Mouse (Mus musculus) forebrain, embryonic 12.5 days (tissue): Measurements from ENCODE around the gene 1600002K03Rik. TPM values are rescaled to one million over a fixed set of nuclear protein-coding genes. Genes with fewer than 3 reads are reported as not detected.

Experiments
- ATAC-seq: fragments of 200-750 bp; cut with Nextera tagmentation; 2 replicates; pipeline ENCODE4 v1.8.0; 2017; ENCODE audit warnings: moderate TSS enrichment; ENCODE audit not compliant: low FRiP score
- H3K27ac ChIP-seq: fragments of 300-500 bp; sonication (generic); 2 replicates; pipeline ENCODE4 v1.5.1; 2016; ENCODE audit warnings: mild to moderate bottlenecking
- H3K27me3 ChIP-seq: fragments of 300-500 bp; sonication (generic); 2 replicates; pipeline ENCODE4 v1.6.1; 2016; ENCODE audit warnings: mild to moderate bottlenecking
- H3K36me3 ChIP-seq: fragments of 300-500 bp; sonication (generic); replicated peaks from 2 replicates; pipeline ENCODE4 v1.6.1; 2016; ENCODE audit warnings: mild to moderate bottlenecking
- H3K4me1 ChIP-seq: fragments of 300-500 bp; sonication (generic); 2 replicates; pipeline ENCODE4 v1.6.1; 2016
- H3K4me2 ChIP-seq: fragments of 300-500 bp; sonication (generic); 2 replicates; pipeline ENCODE4 v1.6.1; 2016; ENCODE audit warnings: mild to moderate bottlenecking, moderate library complexity
- H3K4me3 ChIP-seq: fragments of 300-500 bp; sonication (generic); replicated peaks from 2 replicates; pipeline ENCODE4 v1.5.1; 2016; ENCODE audit warnings: mild to moderate bottlenecking
- H3K9ac ChIP-seq: fragments of 300-500 bp; sonication (generic); 2 replicates; pipeline ENCODE4 v1.6.1; 2016; ENCODE audit warnings: mild to moderate bottlenecking
- H3K9me3 ChIP-seq: fragments of 300-500 bp; sonication (generic); 2 replicates; pipeline ENCODE4 v1.6.1; 2016
- WGBS: fragments of 180-500 bp; shearing (Covaris S2); methylation state at CpG from one replicate; pipeline ENCODE4 v1.1.7; 2016; 5-methylcytosine and 5-hydroxymethylcytosine counted together
- polyA plus RNA-seq: library from polyadenylated mRNA; unstranded; fragments of >200 nt; fragmentation: Nextera tagmentation; extraction: Ambion mirVana; gene quantifications from 2 replicates; pipeline ENCODE4 v1.2.1, GENCODE M21; 2016

1600002K03Rik gene
- polyA plus RNA-seq, 1 experiment from 2014 or later, result 11.1 TPM

- Histone ChIP-seq H3K27ac (peak overlapping the region; percentile 100), H3K27me3 (no peaks in the 10 kb centered on the region), H3K9ac (peak overlapping the region; percentile 100), H3K36me3 (peaks cover 61% of the 10 kb centered on the region), H3K4me3 (peak overlapping the region; percentile 97), H3K4me1 (peaks cover 66% of the 10 kb centered on the region), H3K9me3 (no peaks in the 10 kb centered on the region), H3K4me2 (peak overlapping the region; percentile 99)
- under 1% methylated on average over 46 of the region's 71 CpGs for WGBS
- ATAC-seq, result 0 out of 2 replicates have a peak, but pooled peaks have one; percentile 1
Measured at GRCm38 (mm10) chr10:80150226-80151210, 22.2 kb upstream of the 1600002K03Rik start.

DNA sequence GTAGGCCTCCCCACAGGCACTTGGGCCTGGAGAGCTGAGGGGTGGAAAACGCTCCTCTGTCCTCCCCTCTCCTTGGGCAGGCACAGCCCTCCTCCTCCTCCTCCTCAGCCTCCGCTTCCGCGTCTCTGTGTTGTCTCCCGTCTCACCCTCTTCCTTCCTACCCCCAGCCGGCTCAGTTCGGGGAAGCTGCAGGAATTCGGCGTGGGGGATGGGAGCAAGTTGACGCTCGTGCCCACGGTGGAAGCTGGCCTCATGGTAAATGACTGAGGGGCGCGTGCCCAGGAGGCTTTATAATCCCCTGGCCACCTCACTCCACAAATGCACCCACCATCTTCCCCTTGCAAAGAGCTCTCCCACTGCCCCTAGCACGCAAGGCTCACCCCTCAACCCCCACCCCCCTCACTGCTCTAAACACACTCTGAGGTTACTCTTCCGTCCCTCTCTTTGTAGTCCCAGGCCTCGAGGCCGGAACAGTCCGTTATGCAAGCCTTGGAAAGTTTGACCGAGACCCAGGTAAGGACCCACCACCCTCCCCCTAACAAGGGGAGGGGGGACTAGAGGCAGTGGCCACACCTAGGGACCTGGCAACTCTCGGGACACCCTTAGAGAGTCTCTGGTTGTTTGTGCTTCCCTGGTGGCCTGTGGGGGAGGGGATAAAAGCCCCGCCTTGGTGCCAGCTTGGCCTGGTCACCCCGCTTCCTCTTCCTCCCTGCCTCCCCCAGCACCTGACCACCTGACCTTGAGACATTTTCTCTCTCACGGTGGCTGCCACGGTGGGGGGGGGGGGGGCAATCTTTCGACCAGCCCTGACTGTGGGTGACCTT, 21.3 kb upstream of the 1600002K03Rik start:
- Histone ChIP-seq H3K4me1 (peaks cover 65% of the 10 kb centered on the region), H3K36me3 (peaks cover 62% of the 10 kb centered on the region), H3K4me2 (peak overlapping the region; percentile 99), H3K4me3 (peak overlapping the region; percentile 97), H3K9me3 (no peaks in the 10 kb centered on the region), H3K9ac (peak overlapping the region; percentile 100), H3K27me3 (no peaks in the 10 kb centered on the region), H3K27ac (peak overlapping the region; percentile 100)
- ATAC-seq, result no peak
- 1% methylated on average over 26 of the region's 26 CpGs for WGBS

DNA sequence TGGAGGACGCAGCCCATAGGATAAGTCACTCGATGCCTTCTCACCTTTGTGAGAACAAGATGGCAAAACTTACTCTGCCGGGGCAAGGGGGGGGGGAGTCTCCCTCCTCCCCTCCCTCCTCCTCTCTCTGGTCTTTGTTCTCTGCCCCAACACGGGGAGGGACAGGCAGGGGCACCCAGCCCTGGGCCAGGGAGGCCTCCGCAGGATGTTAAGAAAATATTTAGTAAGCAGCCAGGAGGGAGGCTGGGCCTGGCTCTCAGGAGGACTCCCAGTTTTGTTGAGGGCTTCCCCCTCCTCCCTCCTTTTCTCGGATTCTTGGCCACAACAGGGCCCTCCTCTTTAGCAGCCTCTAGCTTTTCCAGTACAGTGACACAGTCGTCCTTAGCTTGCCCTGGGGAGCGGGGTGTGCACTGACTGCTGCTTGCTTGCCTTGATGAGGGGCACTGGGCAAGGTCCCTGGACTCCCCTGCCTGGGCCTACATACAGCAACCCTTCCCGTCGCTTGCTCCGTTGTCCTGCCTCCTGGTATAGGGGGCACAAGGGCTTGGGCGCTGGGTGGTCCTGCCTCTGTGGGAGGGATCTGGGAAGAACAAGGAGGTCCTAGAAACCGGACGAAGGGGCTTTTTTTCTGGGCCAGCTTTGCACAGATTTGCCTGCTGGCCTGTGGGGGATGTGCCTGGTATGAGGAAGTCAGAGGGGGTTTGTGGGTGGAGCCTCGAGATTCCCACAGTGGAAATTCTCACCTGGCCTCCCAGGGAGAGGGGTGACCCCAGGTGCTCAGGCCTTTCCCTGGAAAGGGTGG, 20.5 kb upstream of the 1600002K03Rik start:
- Histone ChIP-seq H3K27me3 (no peaks in the 10 kb centered on the region), H3K4me3 (peak overlapping the region; percentile 97), H3K4me1 (peaks cover 66% of the 10 kb centered on the region), H3K36me3 (peaks cover 66% of the 10 kb centered on the region), H3K4me2 (peak overlapping the region; percentile 99), H3K9ac (peak overlapping the region; percentile 100), H3K9me3 (no peaks in the 10 kb centered on the region), H3K27ac (peak overlapping the region; percentile 100)
- ATAC-seq, result no peak
- WGBS, result 3% methylated on average over 14 of the region's 15 CpGs

DNA sequence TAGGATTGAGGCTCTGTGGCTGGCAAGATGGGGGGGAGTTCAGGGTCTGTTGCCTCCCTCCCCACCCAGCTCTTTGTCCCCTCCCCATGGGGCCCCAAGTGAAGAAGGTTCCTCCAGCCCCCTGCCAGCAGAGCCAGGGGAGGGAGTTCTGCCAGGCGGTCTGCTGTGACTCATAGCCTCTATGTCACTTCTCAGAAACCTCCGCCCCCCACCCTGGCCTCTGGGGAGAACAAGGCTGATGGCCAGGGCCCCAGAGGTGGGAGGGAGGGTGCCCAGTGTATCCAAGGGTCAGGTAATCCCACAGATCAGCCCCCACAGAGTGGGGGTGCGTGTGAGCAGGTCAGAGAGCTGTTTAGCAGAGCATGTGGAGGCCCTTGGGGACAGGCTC, 19.9 kb upstream of the 1600002K03Rik start:
- peaks cover 70% of the 10 kb centered on the region for H3K36me3 ChIP-seq
- H3K27ac ChIP-seq, result peak overlapping the region; percentile 100
- WGBS, result 40% methylated on average over 3 of the region's 3 CpGs
- H3K9me3 ChIP-seq, result no peaks in the 10 kb centered on the region
- peak overlapping the region; percentile 100 for H3K9ac ChIP-seq
- no peaks in the 10 kb centered on the region for H3K27me3 ChIP-seq
- H3K4me1 ChIP-seq, result peaks cover 65% of the 10 kb centered on the region
- ATAC-seq, result no peak
- peak overlapping the region; percentile 97 for H3K4me3 ChIP-seq
- H3K4me2 ChIP-seq, result peak overlapping the region; percentile 99

DNA sequence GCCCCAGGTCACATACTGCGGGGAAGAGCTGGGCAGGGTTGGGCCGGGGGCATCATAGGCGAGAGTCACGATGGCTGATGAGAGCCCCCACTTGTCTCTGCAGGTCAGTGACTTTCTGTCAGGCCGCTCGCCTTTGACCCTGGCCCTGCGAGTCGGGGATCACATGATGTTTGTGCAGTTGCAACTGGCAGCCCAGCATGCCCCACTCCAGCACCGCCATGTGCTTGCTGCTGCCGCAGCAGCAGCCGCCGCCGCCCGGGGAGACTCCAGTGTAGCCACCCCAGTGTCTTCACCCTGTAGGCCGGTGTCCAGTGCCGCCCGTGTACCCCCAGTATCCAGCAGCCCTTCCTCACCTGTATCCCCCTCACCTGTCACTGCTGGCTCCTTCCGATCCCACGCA, 19.0 kb upstream of the 1600002K03Rik start:
- Histone ChIP-seq H3K27me3 (no peaks in the 10 kb centered on the region), H3K4me2 (peak overlapping the region; percentile 99), H3K4me1 (peaks cover 71% of the 10 kb centered on the region), H3K9ac (peak overlapping the region; percentile 100), H3K4me3 (peak overlapping the region; percentile 97), H3K9me3 (no peaks in the 10 kb centered on the region), H3K36me3 (peaks cover 73% of the 10 kb centered on the region), H3K27ac (peak overlapping the region; percentile 100; the same call in 1 of the 2 replicates)
- no peak for ATAC-seq
- WGBS, result 93% methylated on average over 19 of the region's 19 CpGs

GRCm38 (mm10) chr10:80154384-80154783, 18.4 kb upstream of the 1600002K03Rik start:
- no peaks in the 10 kb centered on the region for H3K9me3 ChIP-seq
- H3K4me3 ChIP-seq, result peak overlapping the region; percentile 97
- H3K4me1 ChIP-seq, result peaks cover 78% of the 10 kb centered on the region
- H3K9ac ChIP-seq, result peak overlapping the region; percentile 100; the same call in 1 of the 2 replicates
- 0 out of 2 replicates have a peak overlapping the region, but pooled peaks have one; percentile 6 for H3K27ac ChIP-seq
- 87% methylated on average over 7 of the region's 7 CpGs for WGBS
- H3K27me3 ChIP-seq, result no peaks in the 10 kb centered on the region
- H3K36me3 ChIP-seq, result peaks cover 73% of the 10 kb centered on the region
- no peak overlapping the region; the same call in 1 of the 2 replicates for H3K4me2 ChIP-seq
- ATAC-seq, result no peak

- 0 out of 2 replicates have a peak overlapping the region, but pooled peaks have one; percentile 10 for H3K4me3 ChIP-seq
- no peak overlapping the region for H3K4me2 ChIP-seq
- H3K9ac ChIP-seq, result peak overlapping the region; percentile 25; the same call in 1 of the 2 replicates
- H3K36me3 ChIP-seq, result peaks cover 68% of the 10 kb centered on the region
- WGBS, result 52% methylated on average over 1 of the region's 1 CpGs
- ATAC-seq, result no peak
- H3K4me1 ChIP-seq, result peaks cover 85% of the 10 kb centered on the region
- peak overlapping the region; percentile 56; the same call in 1 of the 2 replicates for H3K27ac ChIP-seq
- H3K9me3 ChIP-seq, result no peaks in the 10 kb centered on the region
- H3K27me3 ChIP-seq, result no peaks in the 10 kb centered on the region
Measured at GRCm38 (mm10) chr10:80155277-80155676, 17.5 kb upstream of the 1600002K03Rik start.

GRCm38 (mm10) chr10:80156002-80156751, 16.6 kb upstream of the 1600002K03Rik start:
- no peak for ATAC-seq
- Histone ChIP-seq H3K4me3 (no peak overlapping the region), H3K27ac (peak overlapping the region; percentile 61), H3K27me3 (no peaks in the 10 kb centered on the region), H3K9ac (no peak overlapping the region), H3K36me3 (peaks cover 67% of the 10 kb centered on the region), H3K4me1 (peaks cover 94% of the 10 kb centered on the region), H3K4me2 (no peak overlapping the region), H3K9me3 (no peaks in the 10 kb centered on the region)
- WGBS, result 85% methylated on average over 29 of the region's 29 CpGs

- H3K9ac ChIP-seq, result peak overlapping the region; percentile 3; the same call in 1 of the 2 replicates
- 64% methylated on average over 7 of the region's 7 CpGs for WGBS
- no peaks in the 10 kb centered on the region for H3K9me3 ChIP-seq
- H3K27me3 ChIP-seq, result no peaks in the 10 kb centered on the region
- no peak overlapping the region for H3K4me3 ChIP-seq
- H3K27ac ChIP-seq, result peak overlapping the region; percentile 61
- H3K4me1 ChIP-seq, result peaks cover 96% of the 10 kb centered on the region
- ATAC-seq, result no peak
- no peak overlapping the region for H3K4me2 ChIP-seq
- H3K36me3 ChIP-seq, result peaks cover 62% of the 10 kb centered on the region
Measured at GRCm38 (mm10) chr10:80156752-80157053, 16.0 kb upstream of the 1600002K03Rik start.

GRCm38 (mm10) chr10:80157141-80157929, 15.4 kb upstream of the 1600002K03Rik start:
- peaks cover 95% of the 10 kb centered on the region for H3K4me1 ChIP-seq
- H3K27me3 ChIP-seq, result no peaks in the 10 kb centered on the region
- peaks cover 56% of the 10 kb centered on the region for H3K36me3 ChIP-seq
- no peaks in the 10 kb centered on the region for H3K9me3 ChIP-seq
- 62% methylated on average over 15 of the region's 15 CpGs for WGBS
- peak overlapping the region; percentile 61 for H3K27ac ChIP-seq
- ATAC-seq, result no peak
- no peak overlapping the region for H3K4me3 ChIP-seq
- peak overlapping the region; percentile 3; the same call in 1 of the 2 replicates for H3K9ac ChIP-seq
- no peak overlapping the region for H3K4me2 ChIP-seq
